Mouse (Mus musculus): ENCODE measurements around the gene Ramp2.

- no peak for TF ChIP-seq CTCF (IDR thresholded peaks at IDR 0.05; ENCODE audit: extremely low read depth, insufficient read length, insufficient replicate concordance, low read depth, low read length)
- TF ChIP-seq POLR2A (IDR thresholded peaks at IDR 0.05; ENCODE audit: low read depth, low read length) = no peak
Measured at GRCm38 (mm10) chr11:101291231-101291630, 45.4 kb downstream of the Ramp2 start.
